Mouse (Mus musculus) liver, adult (tissue): Measurements from ENCODE around the gene Serpinb3d.

Source experiments
- GATA4 ChIP-seq: IDR thresholded peaks from 2 replicates; pipeline ENCODE4 v1.6.1; 2014; ENCODE audit warnings: mild to moderate bottlenecking, low read length; ENCODE audit not compliant: insufficient replicate concordance

Gene Serpinb3d

DNA sequence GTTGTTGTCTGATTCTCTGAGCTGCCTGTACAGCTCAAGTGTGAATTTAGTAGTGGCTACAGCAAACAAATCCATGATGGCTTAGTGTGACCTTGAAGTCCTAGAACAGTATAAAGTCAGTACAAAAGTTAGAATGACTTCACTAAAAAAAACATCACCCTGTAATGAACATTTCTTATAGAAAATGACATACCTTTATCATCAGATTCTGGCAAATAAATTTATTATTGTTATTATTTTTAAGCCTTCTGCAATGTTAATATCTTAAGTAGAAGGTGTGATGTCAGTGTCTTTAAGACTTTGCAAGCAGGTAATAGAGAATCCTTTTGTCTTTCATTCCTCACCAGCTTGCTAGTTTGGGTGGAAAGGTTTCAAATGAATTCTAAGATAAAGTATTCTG, at the start of gene Serpinb3d:
Serpinb3d (minus strand) TSS at position 101 of the 400 bp plus-strand sequence.
- TF ChIP-seq GATA4 = no peak

DNA sequence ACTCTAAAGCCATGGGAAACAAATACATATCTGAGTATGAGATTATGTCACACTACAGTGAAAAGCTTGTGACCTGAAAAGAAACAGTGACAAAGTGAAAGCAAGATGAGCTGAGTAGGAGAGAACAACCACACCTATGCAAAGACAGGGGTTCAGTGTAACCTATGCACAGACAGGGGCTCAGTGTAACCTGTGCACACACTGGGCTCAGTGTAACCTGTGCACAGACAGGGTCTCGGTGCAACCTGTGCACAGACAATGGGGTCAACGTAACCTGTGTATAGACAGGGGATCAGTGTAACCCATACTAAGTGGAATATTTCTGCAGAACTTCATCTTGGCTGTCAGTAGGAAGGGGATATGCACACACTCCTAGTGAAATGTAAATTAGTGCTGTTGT, 15.1 kb upstream of the Serpinb3d start:
- no peak for TF ChIP-seq GATA4

DNA sequence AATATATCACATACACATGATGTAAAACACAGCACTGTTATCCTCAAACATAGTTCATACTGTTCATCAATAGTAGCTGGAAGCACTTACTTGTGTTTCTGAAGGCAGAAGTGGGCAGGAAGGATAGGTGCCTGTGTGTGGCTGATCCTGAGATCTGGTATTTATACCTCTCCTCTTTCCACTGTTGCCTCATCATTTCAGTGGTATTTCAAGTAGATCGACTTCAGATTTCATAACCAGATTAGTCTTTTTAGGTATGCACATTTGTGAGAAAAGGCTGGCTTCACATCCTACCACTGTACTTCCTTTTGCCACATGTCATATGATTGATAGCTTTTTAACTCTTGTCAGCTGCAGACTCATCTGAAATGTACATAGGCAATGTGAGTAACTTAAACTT, 31.1 kb downstream of the Serpinb3d start, which contains the start of gene Serpinb3a:
Serpinb3a (minus strand) TSS at position 101 of the 400 bp plus-strand sequence.
- TF ChIP-seq GATA4 = no peak
